Mouse (Mus musculus): ENCODE measurements around the gene Tagln2. TPM values are rescaled to one million over a fixed set of nuclear protein-coding genes. Genes with fewer than 3 reads are reported as not detected.

The Tagln2 gene
- polyA plus RNA-seq, 1 experiment, result 286 TPM

DNA sequence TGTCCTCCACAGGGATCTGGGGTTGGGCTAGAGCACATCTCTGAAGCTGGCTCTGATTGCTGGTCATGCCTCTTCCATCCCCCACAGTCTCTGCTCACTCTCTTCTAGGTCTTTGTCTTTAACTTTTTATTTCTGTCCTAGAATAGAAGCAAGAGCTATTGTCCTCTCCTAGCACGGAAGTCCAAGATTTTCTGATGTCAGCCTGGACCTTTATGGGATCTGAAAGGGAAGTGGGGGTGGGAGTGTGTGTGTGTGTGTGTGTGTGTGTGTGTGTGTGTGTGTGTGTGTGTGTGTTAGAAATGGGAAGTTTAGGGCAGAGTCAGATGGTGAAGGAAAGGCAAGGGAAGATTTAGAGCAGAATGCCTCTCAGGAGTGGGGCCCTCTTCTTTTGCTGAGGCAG, 52.8 kb downstream of the Tagln2 start:
- Histone ChIP-seq H3K36me3 (ENCODE audit: control insufficient read depth, insufficient read depth, low read length) (no peaks in the 10 kb centered on the region), H3K27ac (ENCODE audit: insufficient read depth, low read depth, low read length) (no peak overlapping the region), H3K4me1 (ENCODE audit: control insufficient read depth, insufficient read depth, low read length) (0 out of 2 replicates have a peak, but pooled peaks cover 3% of the 10 kb centered on the region), H3K27me3 (replicated peaks; ENCODE audit: control insufficient read depth, insufficient read depth, low read length) (no peaks in the 10 kb centered on the region), H3K4me3 (ENCODE audit: insufficient read depth, low read depth, low read length) (no peak overlapping the region)
- peak; percentile 53 for DNase-seq
- WGBS, result 67% methylated on average over 1 of the region's 1 CpGs
- TF ChIP-seq CTCF (conservative IDR thresholded peaks at IDR 0.05; ENCODE audit: insufficient read depth, insufficient read length, low read depth, low read length), result no peak
- no peak for TF ChIP-seq POLR2A (IDR thresholded peaks at IDR 0.05; ENCODE audit: low read depth, low read length)

DNA sequence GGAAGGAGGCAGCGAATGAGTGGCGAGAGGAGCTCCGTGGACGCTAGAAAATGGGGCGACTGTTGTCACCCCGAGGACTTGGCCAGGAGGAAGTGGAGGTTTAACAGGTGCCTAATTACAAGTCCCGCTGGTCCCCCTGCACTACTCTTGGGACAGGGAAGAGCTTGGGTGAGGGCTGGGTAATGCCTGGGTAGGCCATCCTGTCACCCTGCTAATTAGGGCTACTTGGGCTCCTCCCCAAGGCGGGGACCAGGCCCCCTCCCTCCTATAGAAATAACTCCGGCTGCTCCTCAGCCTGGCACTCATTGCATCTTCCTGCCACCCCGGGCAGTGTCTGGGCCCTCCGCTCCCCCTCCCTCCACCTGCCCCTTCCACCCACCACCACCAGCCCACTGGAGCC, 55.8 kb downstream of the Tagln2 start, which contains the start of gene Vsig8:
TSS of gene Vsig8 (plus strand) at position 301 of the 400 bp plus-strand sequence.
- Histone ChIP-seq H3K27ac (ENCODE audit: insufficient read depth, low read depth, low read length) (no peak within 1 kb of the TSS), H3K4me3 (ENCODE audit: insufficient read depth, low read depth, low read length) (no peak within 1 kb of the TSS), H3K36me3 (ENCODE audit: control insufficient read depth, insufficient read depth, low read length) (no peaks in the 10 kb centered on the region), H3K4me1 (ENCODE audit: control insufficient read depth, insufficient read depth, low read length) (no peaks in the 10 kb centered on the region), H3K27me3 (replicated peaks; ENCODE audit: control insufficient read depth, insufficient read depth, low read length) (no peaks in the 10 kb centered on the region)
- TF ChIP-seq CTCF (conservative IDR thresholded peaks at IDR 0.05; ENCODE audit: insufficient read depth, insufficient read length, low read depth, low read length), result no peak
- no peak for TF ChIP-seq POLR2A (IDR thresholded peaks at IDR 0.05; ENCODE audit: low read depth, low read length)
- no peak for DNase-seq
- WGBS, result 70% methylated on average over 11 of the region's 11 CpGs

Other genes with a start within 250 kb of the Tagln2 start
- 0.09 and 0.11 TPM in 2 replicates for gene Atp1a4, start 241.6 kb upstream of the Tagln2 start, polyA plus RNA-seq (2012; rRNA removed)
- 54.3 and 57.7 TPM in 2 replicates for gene Igsf8, start 238.4 kb upstream of the Tagln2 start, polyA plus RNA-seq (2012; rRNA removed)
- 21.5 and 36.4 TPM in 2 replicates for gene Atp1a2, start 202.0 kb upstream of the Tagln2 start, polyA plus RNA-seq (2012; rRNA removed)
- gene Kcnj9, start 170.7 kb upstream of the Tagln2 start, polyA plus RNA-seq (2012; rRNA removed), result 0.06 and 0.11 TPM in 2 replicates
- 17.0 and 17.1 TPM in 2 replicates for gene Kcnj10, start 158.8 kb upstream of the Tagln2 start, polyA plus RNA-seq (2012; rRNA removed)
- 4.9 and 5.6 TPM in 2 replicates for gene Pigm, start 123.5 kb upstream of the Tagln2 start, polyA plus RNA-seq (2012; rRNA removed)
- 19.2 and 20.2 TPM in 2 replicates for gene Slamf9, start 24.7 kb upstream of the Tagln2 start, polyA plus RNA-seq (2012; rRNA removed)
- 15.4 and 20.7 TPM in 2 replicates for gene Igsf9, start 18.3 kb upstream of the Tagln2 start, polyA plus RNA-seq (2012; rRNA removed)
- 0.33 and 0.79 TPM in 2 replicates for gene Cfap45, start 20.8 kb downstream of the Tagln2 start, polyA plus RNA-seq (2012; rRNA removed)
- 0.38 and 0.41 TPM in 2 replicates for gene Vsig8, start 55.9 kb downstream of the Tagln2 start, polyA plus RNA-seq (2012; rRNA removed)
- 1.7 and 3.0 TPM in 2 replicates for gene Slamf8, start 90.5 kb downstream of the Tagln2 start, polyA plus RNA-seq (2012; rRNA removed)
- not detected in 2 replicates for gene Fcrl6, start 102.5 kb downstream of the Tagln2 start, polyA plus RNA-seq (2012; rRNA removed)
- gene Dusp23, start 132.9 kb downstream of the Tagln2 start, polyA plus RNA-seq (2012; rRNA removed), result 51.4 and 52.1 TPM in 2 replicates
- 0.08 TPM in 1 of 2 replicates, not detected in the other for gene Crp, start 198.0 kb downstream of the Tagln2 start, polyA plus RNA-seq (2012; rRNA removed)

Measured in kidney, adult 2 months (tissue).